In the genomic region with DNA sequence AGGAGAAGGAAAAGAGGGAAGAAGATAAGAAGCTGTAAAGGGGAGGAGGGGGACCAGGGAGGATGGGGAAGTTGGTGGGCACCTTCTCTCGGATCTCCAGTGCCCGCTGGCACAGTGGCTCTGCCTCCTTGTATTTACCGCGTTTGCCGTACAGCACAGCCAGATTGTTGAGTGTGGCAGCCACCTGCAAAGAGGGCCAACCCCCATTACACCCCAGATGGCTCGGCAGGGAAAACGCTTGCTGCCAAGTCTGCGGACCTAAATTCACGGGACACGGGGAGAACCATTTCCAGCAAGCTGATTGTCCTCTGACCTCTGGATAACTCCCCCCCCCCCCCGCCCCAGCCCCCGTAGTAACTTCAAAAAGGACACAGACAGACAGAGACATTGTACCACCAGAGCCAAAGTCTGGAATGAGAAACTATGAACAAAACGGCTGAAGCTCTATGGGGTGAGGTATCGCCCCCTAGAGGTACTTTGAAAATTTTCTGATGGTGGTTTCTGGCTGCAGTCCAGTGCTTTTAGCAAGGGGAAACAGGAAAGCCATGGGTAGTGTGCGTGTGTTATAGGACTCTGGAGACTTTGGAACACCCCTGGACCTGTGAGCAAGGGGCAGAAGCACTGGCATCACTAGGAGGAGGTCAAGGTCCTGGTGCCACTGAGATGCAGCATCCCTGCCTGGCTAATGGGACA, we compare ENCODE assay signal across 8 mouse cellular contexts. TPM values are rescaled to one million over a fixed set of nuclear protein-coding genes. Genes with fewer than 3 reads are reported as not detected.
DNase-seq lines count a peak whose midpoint lies in the region; ATAC-seq and TF ChIP-seq lines count a peak whose summit lies in the region.
"Had no signal": no experiment of that assay in that cellular context is flagged by ENCODE, and none has a peak within 500 bp of the region (broad histone marks: within the 10 kb centered on the region; RNA-seq: fewer than 3 reads in every experiment).

No protein-coding gene starts in this region.

- peak; percentile 74 for DNase-seq in ZHBTc4 (ENCODE audit: low read depth, low spot score)
- DNase-seq in embryonic facial prominence, embryonic 11.5 days (ENCODE audit: low spot score): peak; percentile 82
- DNase-seq in kidney, postnatal 0 days (ENCODE audit: low spot score): peak; percentile 95
- DNase-seq in neural tube, embryonic 11.5 days (ENCODE audit: low spot score): peak; percentile 60

- H3K36me3 ChIP-seq in E14TG2a.4 (ENCODE audit: insufficient read depth, low read length): peaks cover 59% of the 10 kb centered on the region
- H3K36me3 ChIP-seq in embryonic facial prominence, embryonic 11.5 days (replicated peaks; ENCODE audit: control insufficient read depth, insufficient read depth, low read depth, low read length): no peaks in the 10 kb centered on the region
- peaks cover 32% of the 10 kb centered on the region for H3K36me3 ChIP-seq in heart, embryonic 15.5 days
- peaks cover 33% of the 10 kb centered on the region for H3K36me3 ChIP-seq in kidney, postnatal 0 days (ENCODE audit: insufficient read depth, low read length)
- no peaks in the 10 kb centered on the region for H3K36me3 ChIP-seq in liver, embryonic 15.5 days (replicated peaks)
- H3K36me3 ChIP-seq in neural tube, embryonic 11.5 days (ENCODE audit: control insufficient read depth, insufficient read depth, low read length): peaks cover 3% of the 10 kb centered on the region; the same call in 1 of the 2 replicates

- H3K9me3 ChIP-seq in E14TG2a.4 (ENCODE audit: low read length): no peaks in the 10 kb centered on the region
- H3K9me3 ChIP-seq in embryonic facial prominence, embryonic 11.5 days (replicated peaks; ENCODE audit: control insufficient read depth, low read length): no peaks in the 10 kb centered on the region
- no peaks in the 10 kb centered on the region for H3K9me3 ChIP-seq in heart, embryonic 15.5 days (replicated peaks)
- no peaks in the 10 kb centered on the region for H3K9me3 ChIP-seq in kidney, postnatal 0 days (replicated peaks; ENCODE audit: low read length)
- H3K9me3 ChIP-seq in liver, embryonic 15.5 days (replicated peaks): no peaks in the 10 kb centered on the region
- no peaks in the 10 kb centered on the region for H3K9me3 ChIP-seq in neural tube, embryonic 11.5 days (ENCODE audit: control insufficient read depth, low read length)

- WGBS in embryonic facial prominence, embryonic 11.5 days: 23% methylated on average over 15 of the region's 15 CpGs
- WGBS in heart, embryonic 15.5 days: 18% methylated on average over 15 of the region's 15 CpGs
- WGBS in kidney, postnatal 0 days: 16% methylated on average over 15 of the region's 15 CpGs
- 25% methylated on average over 15 of the region's 15 CpGs for WGBS in liver, embryonic 15.5 days (ENCODE audit: insufficient replicate concordance)
- WGBS in neural tube, embryonic 11.5 days: 15% methylated on average over 15 of the region's 15 CpGs

- H3K27me3 ChIP-seq in E14TG2a.4 (ENCODE audit: insufficient read depth, low read length): no peaks in the 10 kb centered on the region
- H3K27me3 ChIP-seq in embryonic facial prominence, embryonic 11.5 days (ENCODE audit: control insufficient read depth, insufficient read depth, low read length): no peaks in the 10 kb centered on the region
- no peaks in the 10 kb centered on the region for H3K27me3 ChIP-seq in heart, embryonic 15.5 days
- no peaks in the 10 kb centered on the region for H3K27me3 ChIP-seq in kidney, postnatal 0 days (ENCODE audit: insufficient read depth, low read length)
- H3K27me3 ChIP-seq in liver, embryonic 15.5 days: no peaks in the 10 kb centered on the region
- H3K27me3 ChIP-seq in neural tube, embryonic 11.5 days (ENCODE audit: control insufficient read depth, insufficient read depth, low read length): no peaks in the 10 kb centered on the region

- ATAC-seq in embryonic facial prominence, embryonic 11.5 days (replicated peaks; ENCODE audit: insufficient number of reproducible peaks, low FRiP score, low TSS enrichment, low read depth): no peak
- ATAC-seq in heart, embryonic 15.5 days (replicated peaks; ENCODE audit: insufficient number of reproducible peaks, insufficient read depth, low FRiP score, low read depth): no peak
- peak; percentile 22; the same call in 1 of the 2 replicates for ATAC-seq in kidney, postnatal 0 days (replicated peaks; ENCODE audit: low FRiP score, low read depth)
- no peak for ATAC-seq in liver, embryonic 15.5 days (ENCODE audit: insufficient read depth)
- 0 out of 2 replicates have a peak, but pooled peaks have one; percentile 41 for ATAC-seq in neural tube, embryonic 11.5 days (ENCODE audit: insufficient read depth, low FRiP score, low TSS enrichment)

- H3K9ac ChIP-seq in embryonic facial prominence, embryonic 11.5 days (replicated peaks; ENCODE audit: low read length): peak overlapping the region; percentile 22
- no peak overlapping the region for H3K9ac ChIP-seq in heart, embryonic 15.5 days
- H3K9ac ChIP-seq in kidney, postnatal 0 days (ENCODE audit: low read depth, low read length): no peak overlapping the region
- no peak overlapping the region for H3K9ac ChIP-seq in liver, embryonic 15.5 days
- H3K9ac ChIP-seq in neural tube, embryonic 11.5 days (ENCODE audit: low read length): no peak overlapping the region

- no peak overlapping the region for H3K27ac ChIP-seq in embryonic facial prominence, embryonic 11.5 days (replicated peaks; ENCODE audit: low read depth, low read length)
- 0 out of 2 replicates have a peak overlapping the region, but pooled peaks have one; percentile 2 for H3K27ac ChIP-seq in heart, embryonic 15.5 days
- H3K27ac ChIP-seq in kidney, postnatal 0 days: no peak overlapping the region
- H3K27ac ChIP-seq in liver, embryonic 15.5 days (replicated peaks): no peak overlapping the region
- H3K27ac ChIP-seq in neural tube, embryonic 11.5 days (ENCODE audit: low read depth, low read length): no peak overlapping the region
- H3K27ac ChIP-seq: macrophage had no signal

- peak overlapping the region; percentile 10 for H3K4me2 ChIP-seq in embryonic facial prominence, embryonic 11.5 days (ENCODE audit: low read depth, low read length)
- peak overlapping the region; percentile 50 for H3K4me2 ChIP-seq in heart, embryonic 15.5 days
- H3K4me2 ChIP-seq in kidney, postnatal 0 days (ENCODE audit: low read length): peak overlapping the region; percentile 29
- H3K4me2 ChIP-seq in liver, embryonic 15.5 days: peak overlapping the region; percentile 35; the same call in 1 of the 2 replicates
- H3K4me2 ChIP-seq in neural tube, embryonic 11.5 days (ENCODE audit: low read depth): no peak overlapping the region; the same call in 1 of the 2 replicates

- peak; percentile 60 for TF ChIP-seq CTCF in E14TG2a.4 (conservative IDR thresholded peaks at IDR 0.05; ENCODE audit: low read length)
- TF ChIP-seq CTCF in kidney, postnatal 0 days (IDR thresholded peaks at IDR 0.05; ENCODE audit: low read depth): peak; percentile 88

- H3K4me3 ChIP-seq in E14TG2a.4 (replicated peaks; ENCODE audit: low read length): no peak overlapping the region
- no peak overlapping the region for H3K4me3 ChIP-seq in embryonic facial prominence, embryonic 11.5 days (ENCODE audit: low read depth, low read length)
- H3K4me3 ChIP-seq in heart, embryonic 15.5 days: no peak overlapping the region; the same call in 1 of the 2 replicates
- H3K4me3 ChIP-seq in kidney, postnatal 0 days (replicated peaks; ENCODE audit: low read depth, low read length): no peak overlapping the region
- H3K4me3 ChIP-seq in liver, embryonic 15.5 days (replicated peaks): no peak overlapping the region
- no peak overlapping the region for H3K4me3 ChIP-seq in neural tube, embryonic 11.5 days (ENCODE audit: low read depth, low read length)

- peaks cover 61% of the 10 kb centered on the region for H3K4me1 ChIP-seq in E14TG2a.4 (replicated peaks; ENCODE audit: low read depth, low read length)
- no peaks in the 10 kb centered on the region for H3K4me1 ChIP-seq in embryonic facial prominence, embryonic 11.5 days (ENCODE audit: control insufficient read depth, insufficient read depth, low read length)
- peaks cover 8% of the 10 kb centered on the region for H3K4me1 ChIP-seq in heart, embryonic 15.5 days (replicated peaks)
- H3K4me1 ChIP-seq in kidney, postnatal 0 days (replicated peaks; ENCODE audit: insufficient read depth, low read length): no peaks in the 10 kb centered on the region
- peaks cover 9% of the 10 kb centered on the region; the same call in 1 of the 2 replicates for H3K4me1 ChIP-seq in liver, embryonic 15.5 days (replicated peaks)
- 0 out of 2 replicates have a peak, but pooled peaks cover 3% of the 10 kb centered on the region for H3K4me1 ChIP-seq in neural tube, embryonic 11.5 days (ENCODE audit: control insufficient read depth, insufficient read depth, low read length)

RNA-seq across cellular contexts. Expression of gene Ptk7, which starts 7.7 kb away (rescaled TPM):
- polyA plus RNA-seq in embryonic facial prominence, embryonic 11.5 days (2014; fragmentation: Nextera tagmentation; extraction: Ambion mirVana): 25.7 and 34.5 TPM in 2 replicates
- 34.1 and 49.5 TPM in 2 replicates for polyA plus RNA-seq in heart, embryonic 15.5 days (2015; fragmentation: Nextera tagmentation; extraction: Ambion mirVana)
- polyA plus RNA-seq in kidney, postnatal 0 days (2015; fragmentation: Nextera tagmentation; extraction: Ambion mirVana): 94.0 and 103 TPM in 2 replicates
- 7.8 and 9.1 TPM in 2 replicates for polyA plus RNA-seq in liver, embryonic 15.5 days (2015; fragmentation: Nextera tagmentation; extraction: Ambion mirVana)
- polyA plus RNA-seq in neural tube, embryonic 11.5 days (2014; fragmentation: Nextera tagmentation; extraction: Ambion mirVana): 32.9 and 35.8 TPM in 2 replicates

RNA-seq across cellular contexts. Expression of gene Klc4, which starts 8.8 kb away (rescaled TPM):
- polyA plus RNA-seq in embryonic facial prominence, embryonic 11.5 days (2014; fragmentation: Nextera tagmentation; extraction: Ambion mirVana): 17.7 and 22.5 TPM in 2 replicates
- polyA plus RNA-seq in heart, embryonic 15.5 days (2015; fragmentation: Nextera tagmentation; extraction: Ambion mirVana): 20.2 and 24.2 TPM in 2 replicates
- polyA plus RNA-seq in kidney, postnatal 0 days (2015; fragmentation: Nextera tagmentation; extraction: Ambion mirVana): 47.6 and 50.4 TPM in 2 replicates
- 9.3 and 10.3 TPM in 2 replicates for polyA plus RNA-seq in liver, embryonic 15.5 days (2015; fragmentation: Nextera tagmentation; extraction: Ambion mirVana)
- polyA plus RNA-seq in neural tube, embryonic 11.5 days (2014; fragmentation: Nextera tagmentation; extraction: Ambion mirVana): 36.4 and 38.4 TPM in 2 replicates

RNA-seq across cellular contexts. Expression of gene Mrpl2, which starts 9.1 kb away (rescaled TPM):
- polyA plus RNA-seq in embryonic facial prominence, embryonic 11.5 days (2014; fragmentation: Nextera tagmentation; extraction: Ambion mirVana): 114 and 117 TPM in 2 replicates
- polyA plus RNA-seq in heart, embryonic 15.5 days (2015; fragmentation: Nextera tagmentation; extraction: Ambion mirVana): 94.3 and 102 TPM in 2 replicates
- 144 and 157 TPM in 2 replicates for polyA plus RNA-seq in kidney, postnatal 0 days (2015; fragmentation: Nextera tagmentation; extraction: Ambion mirVana)
- polyA plus RNA-seq in liver, embryonic 15.5 days (2015; fragmentation: Nextera tagmentation; extraction: Ambion mirVana): 67.9 and 69.4 TPM in 2 replicates
- 104 and 113 TPM in 2 replicates for polyA plus RNA-seq in neural tube, embryonic 11.5 days (2014; fragmentation: Nextera tagmentation; extraction: Ambion mirVana)

RNA-seq across cellular contexts. Expression of gene Cul7, which starts 13.2 kb away (rescaled TPM):
- polyA plus RNA-seq in embryonic facial prominence, embryonic 11.5 days (2014; fragmentation: Nextera tagmentation; extraction: Ambion mirVana): 27.9 and 28.1 TPM in 2 replicates
- polyA plus RNA-seq in heart, embryonic 15.5 days (2015; fragmentation: Nextera tagmentation; extraction: Ambion mirVana): 32.8 and 44.9 TPM in 2 replicates
- 29.0 and 33.3 TPM in 2 replicates for polyA plus RNA-seq in kidney, postnatal 0 days (2015; fragmentation: Nextera tagmentation; extraction: Ambion mirVana)
- polyA plus RNA-seq in liver, embryonic 15.5 days (2015; fragmentation: Nextera tagmentation; extraction: Ambion mirVana): 9.7 and 11.5 TPM in 2 replicates
- polyA plus RNA-seq in neural tube, embryonic 11.5 days (2014; fragmentation: Nextera tagmentation; extraction: Ambion mirVana): 31.7 and 37.0 TPM in 2 replicates

RNA-seq across cellular contexts. Expression of gene Rrp36, which starts 37.2 kb away (rescaled TPM):
- polyA plus RNA-seq in embryonic facial prominence, embryonic 11.5 days (2014; fragmentation: Nextera tagmentation; extraction: Ambion mirVana): 54.0 and 61.6 TPM in 2 replicates
- polyA plus RNA-seq in heart, embryonic 15.5 days (2015; fragmentation: Nextera tagmentation; extraction: Ambion mirVana): 33.2 and 39.7 TPM in 2 replicates
- 44.4 and 47.2 TPM in 2 replicates for polyA plus RNA-seq in kidney, postnatal 0 days (2015; fragmentation: Nextera tagmentation; extraction: Ambion mirVana)
- polyA plus RNA-seq in liver, embryonic 15.5 days (2015; fragmentation: Nextera tagmentation; extraction: Ambion mirVana): 21.5 and 22.6 TPM in 2 replicates
- 49.8 and 53.5 TPM in 2 replicates for polyA plus RNA-seq in neural tube, embryonic 11.5 days (2014; fragmentation: Nextera tagmentation; extraction: Ambion mirVana)

Comparison
In these comparisons a context has a peak if more than half of its experiments do, and no peak if none do; other contexts are left out.
1. ATAC-seq: peak in kidney, postnatal 0 days (single experiment) and neural tube, embryonic 11.5 days (single experiment); none in embryonic facial prominence, embryonic 11.5 days (single experiment), heart, embryonic 15.5 days (single experiment) and liver, embryonic 15.5 days (single experiment).
2. Peak in every context shown above with its lines, with median percentiles within 50 percentile points of each other: DNase-seq.